Mouse (Mus musculus): ENCODE data around the gene Nosip. TPM values are rescaled to one million over a fixed set of nuclear protein-coding genes. Genes with fewer than 3 reads are reported as not detected.
"Not testable (repeated sequence)": the region's sequence is repeated elsewhere in the genome, so short reads cannot be mapped to it uniquely, and the experiment has no call there.

Nosip gene
- total RNA-seq, 1 experiment, result 94.2 TPM

DNA sequence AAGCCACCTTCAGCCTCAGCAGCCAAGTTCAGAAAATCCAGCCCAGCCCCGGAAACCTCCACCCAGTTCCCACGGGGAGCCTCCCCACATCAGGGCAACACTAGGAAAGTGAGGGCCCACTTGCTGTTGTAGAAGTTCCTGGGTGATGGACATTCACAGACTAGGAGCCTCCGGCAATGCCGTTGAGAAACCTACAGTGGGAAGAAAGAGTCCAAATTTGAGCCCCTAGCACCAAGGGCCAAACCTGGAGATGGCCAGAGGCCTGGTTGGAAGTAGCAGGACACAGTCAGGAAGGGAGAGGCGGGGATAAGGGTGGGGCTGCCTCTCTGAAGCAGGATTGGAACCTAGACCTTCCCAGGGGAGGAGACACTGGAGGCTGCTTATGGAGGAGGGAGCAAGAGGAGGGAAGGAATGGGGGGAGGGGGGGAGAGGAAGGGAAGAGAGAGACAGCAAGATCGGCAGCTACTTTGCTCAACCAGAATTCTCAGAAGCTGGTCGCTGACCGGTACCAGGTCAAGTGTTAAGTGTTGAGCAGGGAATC, 43.1 kb upstream of the Nosip start:
- in situ Hi-C loops (cut with MboI; ENCODE audit: low sequenced_read_pairs in 2 of 2, unreplicated experiment in 2 of 2), result no loop called here
- 0 out of 2 replicates have a peak overlapping the region, but pooled peaks have one; percentile 14 for H3K9ac ChIP-seq (ENCODE audit: insufficient read depth, low read depth, low read length, poor library complexity, severe bottlenecking)
- no peaks in the 10 kb centered on the region for H3K9me3 ChIP-seq (ENCODE audit: control insufficient read depth, insufficient read depth, low read depth, low read length)
- no peak overlapping the region for H3K27ac ChIP-seq (ENCODE audit: insufficient read depth, low read depth, low read length, poor library complexity, severe bottlenecking)
- DNase-seq (ENCODE audit: low read depth, low spot score), result no peak
- no peaks in the 10 kb centered on the region for H3K36me3 ChIP-seq (ENCODE audit: control insufficient read depth, insufficient read depth, low read length, poor library complexity, severe bottlenecking)
- peak overlapping the region in 1 of 2 experiments; percentile 25; a peak in 2 of 4 replicates for H3K4me3 ChIP-seq (ENCODE audit: insufficient read depth in 1 of 2, low read depth in 1 of 2, low read length in 2 of 2, poor library complexity in 1 of 2, severe bottlenecking in 1 of 2)
- TF ChIP-seq ZC3H11A (IDR thresholded peaks at IDR 0.05; ENCODE audit: borderline replicate concordance, low read depth, low read length), result no peak
- TF ChIP-seq ZNF384 (IDR thresholded peaks at IDR 0.05; ENCODE audit: low read depth, low read length), result no peak
- no peak for TF ChIP-seq HCFC1 (IDR thresholded peaks at IDR 0.05; ENCODE audit: borderline replicate concordance, insufficient read depth, low read length)
- no peak for TF ChIP-seq MAFK (IDR thresholded peaks at IDR 0.05; ENCODE audit: insufficient read depth, low read depth, low read length)
- no peak for TF ChIP-seq CHD2 (IDR thresholded peaks at IDR 0.05; ENCODE audit: low read depth, low read length)
- H3K4me1 ChIP-seq (ENCODE audit: control insufficient read depth in 2 of 2, insufficient read depth in 2 of 2, low read length in 2 of 2, poor library complexity in 1 of 2), result peaks cover 3 to 15% of the 10 kb centered on the region in 2 experiments; a peak in 3 of 4 replicates

DNA sequence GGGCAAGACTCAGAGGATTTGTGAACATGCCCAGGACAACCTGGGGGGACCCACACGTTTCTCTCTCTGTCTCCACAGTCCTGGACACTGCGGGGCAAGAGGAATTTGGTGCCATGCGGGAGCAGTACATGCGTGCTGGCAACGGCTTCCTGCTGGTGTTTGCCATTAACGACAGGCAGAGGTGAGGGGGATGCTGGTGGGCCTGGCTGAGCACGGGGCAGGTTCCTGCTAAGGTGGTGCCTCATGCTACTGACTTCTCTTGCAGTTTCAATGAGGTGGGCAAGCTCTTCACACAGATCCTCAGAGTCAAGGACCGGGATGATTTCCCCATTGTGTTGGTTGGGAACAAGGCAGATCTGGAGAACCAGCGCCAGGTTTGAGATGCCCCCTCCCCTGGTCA, 42.0 kb upstream of the Nosip start:
- no peak for DNase-seq (ENCODE audit: low read depth, low spot score)
- in situ Hi-C loops (cut with MboI; ENCODE audit: low sequenced_read_pairs in 2 of 2, unreplicated experiment in 2 of 2), result no loop called here
- H3K4me3 ChIP-seq (ENCODE audit: insufficient read depth in 1 of 2, low read depth in 1 of 2, low read length in 2 of 2, poor library complexity in 1 of 2, severe bottlenecking in 1 of 2), result no peak overlapping the region
- H3K9ac ChIP-seq (ENCODE audit: insufficient read depth, low read depth, low read length, poor library complexity, severe bottlenecking), result no peak overlapping the region
- H3K36me3 ChIP-seq (ENCODE audit: control insufficient read depth, insufficient read depth, low read length, poor library complexity, severe bottlenecking), result no peaks in the 10 kb centered on the region
- peaks cover 0 to 19% of the 10 kb centered on the region in 2 experiments; a peak in 2 of 4 replicates for H3K4me1 ChIP-seq (ENCODE audit: control insufficient read depth in 2 of 2, insufficient read depth in 2 of 2, low read length in 2 of 2, poor library complexity in 1 of 2)
- TF ChIP-seq ZC3H11A (IDR thresholded peaks at IDR 0.05; ENCODE audit: borderline replicate concordance, low read depth, low read length), result no peak
- no peaks in the 10 kb centered on the region for H3K9me3 ChIP-seq (ENCODE audit: control insufficient read depth, insufficient read depth, low read depth, low read length)
- H3K27ac ChIP-seq (ENCODE audit: insufficient read depth, low read depth, low read length, poor library complexity, severe bottlenecking), result no peak overlapping the region

DNA sequence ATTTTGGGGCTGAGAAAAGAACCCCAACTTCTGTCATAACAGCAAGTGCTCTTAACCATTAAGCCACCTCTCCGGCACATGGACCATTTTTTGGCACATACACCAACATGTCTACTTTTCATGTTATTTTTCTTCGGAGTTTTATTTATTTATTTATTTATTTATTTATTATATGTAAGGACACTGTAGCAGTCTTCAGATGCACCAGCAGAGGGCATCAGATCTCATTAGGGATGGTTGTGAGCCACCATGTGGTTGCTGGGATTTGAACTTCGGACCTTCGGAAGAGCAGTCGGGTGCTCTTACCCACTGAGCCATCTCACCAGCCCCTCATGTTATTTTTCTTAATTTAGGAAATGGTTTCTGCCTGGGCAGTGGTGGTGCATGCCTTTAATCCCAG, 38.5 kb upstream of the Nosip start:
- Histone ChIP-seq H3K4me1 (ENCODE audit: control insufficient read depth in 2 of 2, insufficient read depth in 2 of 2, low read length in 2 of 2, poor library complexity in 1 of 2) (peaks cover 0 to 20% of the 10 kb centered on the region in 2 experiments; a peak in 2 of 4 replicates), H3K36me3 (ENCODE audit: control insufficient read depth, insufficient read depth, low read length, poor library complexity, severe bottlenecking) (peaks cover 18% of the 10 kb centered on the region)
- in situ Hi-C loops (cut with MboI; ENCODE audit: low sequenced_read_pairs in 2 of 2, unreplicated experiment in 2 of 2); H3K27ac ChIP-seq (ENCODE audit: insufficient read depth, low read depth, low read length, poor library complexity, severe bottlenecking); H3K4me3 ChIP-seq (ENCODE audit: insufficient read depth in 1 of 2, low read depth in 1 of 2, low read length in 2 of 2, poor library complexity in 1 of 2, severe bottlenecking in 1 of 2); H3K9me3 ChIP-seq (ENCODE audit: control insufficient read depth, insufficient read depth, low read depth, low read length); DNase-seq (ENCODE audit: low read depth, low spot score); H3K9ac ChIP-seq (ENCODE audit: insufficient read depth, low read depth, low read length, poor library complexity, severe bottlenecking): not testable (repeated sequence)

DNA sequence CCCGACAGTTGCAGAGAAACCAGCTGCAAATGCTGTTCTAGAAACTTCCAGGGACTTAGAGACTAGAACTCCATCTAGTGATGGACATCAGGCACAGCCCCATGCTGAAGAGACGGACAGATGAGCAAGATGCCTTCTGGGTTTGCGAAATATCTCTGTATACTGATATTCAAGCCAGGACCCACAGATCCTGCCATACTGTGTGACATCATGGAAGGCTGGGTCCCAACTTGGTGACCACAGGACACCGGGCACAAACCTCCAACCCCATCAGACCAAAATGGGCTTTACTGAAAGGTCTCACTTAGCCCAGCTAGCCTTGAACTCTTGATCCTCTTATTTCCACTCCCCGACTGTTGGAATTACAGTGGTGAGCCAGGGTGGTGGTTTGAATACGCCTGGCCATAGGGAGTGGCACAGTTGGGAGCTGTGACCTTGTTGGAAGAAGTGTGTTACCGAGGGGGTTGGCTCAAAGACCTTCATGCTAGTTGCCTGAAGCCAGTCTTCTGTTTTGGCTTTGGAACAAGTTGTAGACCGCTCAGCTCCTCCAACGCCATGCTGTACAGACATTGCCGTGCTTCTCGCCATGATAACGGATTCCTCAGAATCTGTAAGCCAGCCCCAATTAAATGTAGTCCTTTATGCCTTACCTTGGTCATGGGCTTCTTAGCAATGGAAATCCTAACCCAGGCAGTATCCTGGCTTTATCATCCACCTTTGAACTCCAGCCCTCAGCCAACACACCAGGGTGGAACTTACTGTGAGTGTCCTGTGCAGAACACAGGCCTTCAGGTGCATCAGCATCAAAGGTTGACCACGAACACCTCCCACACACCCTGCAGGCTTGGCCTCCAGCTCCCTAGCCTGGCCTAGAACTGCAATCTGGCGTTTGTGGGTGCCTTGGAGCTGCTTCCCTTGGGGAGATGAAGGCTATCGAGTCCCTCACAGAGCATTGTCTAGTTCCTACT, 37.7 kb upstream of the Nosip start:
- TF ChIP-seq CHD2 (IDR thresholded peaks at IDR 0.05; ENCODE audit: low read depth, low read length) (no peak), MAFK (IDR thresholded peaks at IDR 0.05; ENCODE audit: insufficient read depth, low read depth, low read length) (no peak)
- Histone ChIP-seq H3K4me3 (ENCODE audit: insufficient read depth in 1 of 2, low read depth in 1 of 2, low read length in 2 of 2, poor library complexity in 1 of 2, severe bottlenecking in 1 of 2) (no peak overlapping the region), H3K27ac (ENCODE audit: insufficient read depth, low read depth, low read length, poor library complexity, severe bottlenecking) (no peak overlapping the region), H3K9ac (ENCODE audit: insufficient read depth, low read depth, low read length, poor library complexity, severe bottlenecking) (no peak overlapping the region), H3K36me3 (ENCODE audit: control insufficient read depth, insufficient read depth, low read length, poor library complexity, severe bottlenecking) (peaks cover 23% of the 10 kb centered on the region), H3K9me3 (ENCODE audit: control insufficient read depth, insufficient read depth, low read depth, low read length) (no peaks in the 10 kb centered on the region), H3K4me1 (ENCODE audit: control insufficient read depth in 2 of 2, insufficient read depth in 2 of 2, low read length in 2 of 2, poor library complexity in 1 of 2) (peaks cover 0 to 12% of the 10 kb centered on the region in 2 experiments; a peak in 1 of 4 replicates)
- in situ Hi-C loops (cut with MboI; ENCODE audit: low sequenced_read_pairs in 2 of 2, unreplicated experiment in 2 of 2), result no loop called here
- no peak for DNase-seq (ENCODE audit: low read depth, low spot score)

All from ES-E14 (cell line).